Mouse (Mus musculus): ENCODE data around the gene Hsd17b14.

DNA sequence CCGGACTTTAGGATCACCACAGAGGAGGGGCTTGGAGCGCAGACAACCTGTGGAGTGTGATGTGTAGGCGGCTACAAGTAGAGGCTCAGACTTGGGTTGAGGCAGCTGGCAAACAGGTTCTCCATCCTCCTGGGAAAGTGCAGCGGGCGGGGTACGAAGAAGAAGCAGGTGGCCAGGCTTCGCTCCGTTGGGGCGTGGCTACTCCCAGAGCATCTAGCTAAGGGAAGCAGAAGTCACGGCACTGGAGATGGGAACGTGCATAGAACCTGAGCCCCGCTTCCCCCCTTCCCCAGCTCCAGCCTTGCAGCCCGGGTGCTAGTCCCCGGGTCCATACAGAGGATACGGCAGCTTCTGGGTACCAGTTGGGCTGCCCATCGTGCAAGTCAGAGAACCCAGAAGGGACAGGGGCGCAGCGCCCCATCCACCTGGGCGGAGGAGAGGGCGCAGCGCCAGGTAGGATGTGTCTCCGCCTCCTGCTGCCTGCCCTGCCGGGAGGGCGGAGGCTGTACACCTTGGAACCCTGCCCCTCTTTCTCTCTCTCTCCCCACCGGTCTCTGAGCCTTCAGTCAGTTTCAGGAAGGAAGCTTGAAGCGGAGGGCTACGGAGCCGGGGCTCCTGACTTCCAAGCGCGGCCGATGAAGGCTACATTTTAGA lies 62.5 kb downstream of the Hsd17b14 start, which contains the start of gene Fut1:
- TF ChIP-seq POLR2A (IDR thresholded peaks at IDR 0.05; ENCODE audit: low read depth, low read length) (no peak), CTCF (conservative IDR thresholded peaks at IDR 0.05; ENCODE audit: insufficient read depth, insufficient read length, low read depth, low read length) (no peak)

Data from kidney, adult 2 months (tissue).